In genomic region chr3:96000080-96000632, GRCm38 (mm10) we compare ENCODE assay signal across 14 mouse cellular contexts. TPM values are rescaled to one million over a fixed set of nuclear protein-coding genes. Genes with fewer than 3 reads are reported as not detected.
DNase-seq lines count a peak whose midpoint lies in the region; ATAC-seq lines count a peak whose summit lies in the region.
"Had no signal": no experiment of that assay in that cellular context is flagged by ENCODE, and none has a peak within 500 bp of the region (broad histone marks: within the 10 kb centered on the region; RNA-seq: fewer than 3 reads in every experiment).

No protein-coding gene starts in this region.

- H3K9ac ChIP-seq in heart, embryonic 11.5 days (ENCODE audit: low read depth, low read length), result no peak overlapping the region; the same call in 1 of the 2 replicates
- no peak overlapping the region for H3K9ac ChIP-seq in midbrain, embryonic 11.5 days (ENCODE audit: low read length)
- peak overlapping the region; percentile 51 for H3K9ac ChIP-seq in heart, embryonic 16.5 days (ENCODE audit: low read length)
- H3K9ac ChIP-seq: hindbrain, embryonic 15.5 days had no signal

- 0 out of 2 replicates have a peak, but pooled peaks cover 3% of the 10 kb centered on the region for H3K36me3 ChIP-seq in heart, embryonic 11.5 days (ENCODE audit: control insufficient read depth, insufficient read depth, low read length)
- no peaks in the 10 kb centered on the region for H3K36me3 ChIP-seq in midbrain, embryonic 11.5 days (ENCODE audit: control insufficient read depth, insufficient read depth, low read length)
- no peaks in the 10 kb centered on the region for H3K36me3 ChIP-seq in midbrain, embryonic 10.5 days
- no peaks in the 10 kb centered on the region for H3K36me3 ChIP-seq in heart, embryonic 16.5 days (ENCODE audit: control insufficient read depth, insufficient read depth)
- H3K36me3 ChIP-seq: hindbrain, embryonic 15.5 days had no signal

- H3K27me3 ChIP-seq in heart, embryonic 11.5 days (ENCODE audit: control insufficient read depth, insufficient read depth, low read length), result no peaks in the 10 kb centered on the region
- H3K27me3 ChIP-seq in midbrain, embryonic 11.5 days (ENCODE audit: control insufficient read depth, insufficient read depth, low read length), result no peaks in the 10 kb centered on the region
- H3K27me3 ChIP-seq in midbrain, embryonic 10.5 days (ENCODE audit: low read depth, poor library complexity, severe bottlenecking), result no peaks in the 10 kb centered on the region
- no peaks in the 10 kb centered on the region for H3K27me3 ChIP-seq in heart, embryonic 16.5 days (ENCODE audit: control insufficient read depth, insufficient read depth, low read length)
- H3K27me3 ChIP-seq: embryonic facial prominence, embryonic 13.5 days; hindbrain, embryonic 15.5 days; midbrain, embryonic 13.5 days had no signal

- no peak overlapping the region for H3K4me3 ChIP-seq in heart, embryonic 11.5 days (ENCODE audit: low read depth, low read length)
- H3K4me3 ChIP-seq in midbrain, embryonic 11.5 days (ENCODE audit: low read depth, low read length), result no peak overlapping the region
- no peak overlapping the region for H3K4me3 ChIP-seq in midbrain, embryonic 10.5 days
- H3K4me3 ChIP-seq in heart, embryonic 16.5 days (ENCODE audit: low read length), result no peak overlapping the region
- H3K4me3 ChIP-seq: embryonic facial prominence, embryonic 13.5 days; hindbrain, embryonic 15.5 days; midbrain, embryonic 13.5 days had no signal

- 77% methylated on average over 14 of the region's 14 CpGs for WGBS in heart, embryonic 11.5 days (ENCODE audit: insufficient replicate concordance)
- 86% methylated on average over 14 of the region's 14 CpGs for WGBS in midbrain, embryonic 11.5 days
- WGBS in midbrain, embryonic 10.5 days, result 90% methylated on average over 14 of the region's 14 CpGs
- 51% methylated on average over 14 of the region's 14 CpGs for WGBS in heart, embryonic 16.5 days

- H3K4me2 ChIP-seq in heart, embryonic 11.5 days, result no peak overlapping the region
- no peak overlapping the region for H3K4me2 ChIP-seq in midbrain, embryonic 11.5 days
- H3K4me2 ChIP-seq in heart, embryonic 16.5 days (ENCODE audit: low read depth, low read length), result 0 out of 2 replicates have a peak overlapping the region, but pooled peaks have one; percentile 15
- H3K4me2 ChIP-seq: embryonic facial prominence, embryonic 13.5 days; hindbrain, embryonic 15.5 days; midbrain, embryonic 13.5 days had no signal

- DNase-seq in heart, adult 18-20 months, result peak; percentile 49 to 61
- DNase-seq in midbrain, embryonic 11.5 days (ENCODE audit: low spot score, missing footprints), result peak; percentile 59
- no peak for DNase-seq in midbrain, embryonic 10.5 days (ENCODE audit: low spot score)
- DNase-seq in skeletal muscle tissue, adult 2 months (ENCODE audit: low read depth, low spot score), result peak; percentile 61
- DNase-seq in retina, postnatal 1 day, result no peak
- DNase-seq: spleen, adult 18-20 months; thymus, adult 2 months had no signal

- no peaks in the 10 kb centered on the region for H3K9me3 ChIP-seq in heart, embryonic 11.5 days (replicated peaks; ENCODE audit: control insufficient read depth, low read length)
- H3K9me3 ChIP-seq in midbrain, embryonic 11.5 days (ENCODE audit: control insufficient read depth, low read length), result no peaks in the 10 kb centered on the region
- H3K9me3 ChIP-seq in midbrain, embryonic 10.5 days (replicated peaks), result no peaks in the 10 kb centered on the region
- no peaks in the 10 kb centered on the region for H3K9me3 ChIP-seq in heart, embryonic 16.5 days (replicated peaks; ENCODE audit: control insufficient read depth, low read length)
- H3K9me3 ChIP-seq: embryonic facial prominence, embryonic 13.5 days; hindbrain, embryonic 15.5 days; midbrain, embryonic 13.5 days had no signal

- H3K27ac ChIP-seq in heart, embryonic 11.5 days (ENCODE audit: low read depth, low read length), result no peak overlapping the region
- no peak overlapping the region for H3K27ac ChIP-seq in midbrain, embryonic 11.5 days (ENCODE audit: low read depth, low read length)
- H3K27ac ChIP-seq in midbrain, embryonic 10.5 days (replicated peaks), result no peak overlapping the region
- peak overlapping the region; percentile 82 for H3K27ac ChIP-seq in heart, embryonic 16.5 days (ENCODE audit: low read length)
- H3K27ac ChIP-seq: hindbrain, embryonic 15.5 days had no signal

- peaks cover 29% of the 10 kb centered on the region for H3K4me1 ChIP-seq in heart, embryonic 11.5 days (ENCODE audit: control insufficient read depth, insufficient read depth, low read length)
- H3K4me1 ChIP-seq in midbrain, embryonic 11.5 days (ENCODE audit: control insufficient read depth, insufficient read depth, low read length), result peaks cover 13% of the 10 kb centered on the region
- peaks cover 29% of the 10 kb centered on the region for H3K4me1 ChIP-seq in midbrain, embryonic 10.5 days
- H3K4me1 ChIP-seq in heart, embryonic 16.5 days (ENCODE audit: control insufficient read depth, insufficient read depth, low read length), result peaks cover 37% of the 10 kb centered on the region

- no peak for ATAC-seq in heart, embryonic 11.5 days (replicated peaks; ENCODE audit: insufficient number of reproducible peaks, low FRiP score, low TSS enrichment)
- no peak for ATAC-seq in midbrain, embryonic 11.5 days (ENCODE audit: low FRiP score)
- no peak for ATAC-seq in heart, embryonic 16.5 days (replicated peaks; ENCODE audit: extremely low read depth, insufficient read depth, low FRiP score)
- ATAC-seq in erythroid progenitor cell, adult 5-6 weeks (replicated peaks; ENCODE audit: low FRiP score, poor library complexity, severe bottlenecking), result no peak
- ATAC-seq: activated CD4-positive, CD25-positive, alpha-beta regulatory T cell, adult 4 months; midbrain, embryonic 13.5 days had no signal

RNA-seq across cellular contexts. Expression of gene Plekho1, which starts 4.4 kb away (rescaled TPM):
- total RNA-seq in heart, adult 18-20 months (2021), result 10 to 100 TPM; 64.7 to 68.2 TPM
- polyA plus RNA-seq in heart, embryonic 11.5 days (2014; fragmentation: Nextera tagmentation; extraction: Ambion mirVana), result 69.5 and 82.2 TPM in 2 replicates
- 62.9 and 70.7 TPM in 2 replicates for polyA plus RNA-seq in midbrain, embryonic 11.5 days (2014; fragmentation: Nextera tagmentation; extraction: Ambion mirVana)
- polyA plus RNA-seq in midbrain, embryonic 10.5 days (2016; fragmentation: Nextera tagmentation; extraction: Ambion mirVana), result 66.8 and 69.0 TPM in 2 replicates
- 63.3 and 67.1 TPM in 2 replicates for polyA plus RNA-seq in heart, embryonic 16.5 days (2015; fragmentation: Nextera tagmentation; extraction: Ambion mirVana)
- 12.6 and 13.4 TPM in 2 replicates for total RNA-seq in erythroid progenitor cell, adult 5-6 weeks (2015; ENCODE audit: low replicate concordance)
- 8.6 and 18.6 TPM in 2 replicates for total RNA-seq in erythroid progenitor cell, adult 5-6 weeks (2017; ENCODE audit: low replicate concordance)

RNA-seq across cellular contexts. Expression of gene Vps45, which starts 58.1 kb away (rescaled TPM):
- total RNA-seq in heart, adult 18-20 months (2021), result 10 to 100 TPM; 22.5 to 27.1 TPM
- polyA plus RNA-seq in heart, embryonic 11.5 days (2014; fragmentation: Nextera tagmentation; extraction: Ambion mirVana), result 20.4 and 23.9 TPM in 2 replicates
- 24.7 and 29.5 TPM in 2 replicates for polyA plus RNA-seq in midbrain, embryonic 11.5 days (2014; fragmentation: Nextera tagmentation; extraction: Ambion mirVana)
- 28.6 and 33.3 TPM in 2 replicates for polyA plus RNA-seq in midbrain, embryonic 10.5 days (2016; fragmentation: Nextera tagmentation; extraction: Ambion mirVana)
- 34.6 and 39.4 TPM in 2 replicates for polyA plus RNA-seq in heart, embryonic 16.5 days (2015; fragmentation: Nextera tagmentation; extraction: Ambion mirVana)
- 9.0 and 32.3 TPM in 2 replicates for total RNA-seq in erythroid progenitor cell, adult 5-6 weeks (2015; ENCODE audit: low replicate concordance)
- 8.2 and 34.4 TPM in 2 replicates for total RNA-seq in erythroid progenitor cell, adult 5-6 weeks (2017; ENCODE audit: low replicate concordance)

Comparison
In these comparisons a context has a peak if more than half of its experiments do, and no peak if none do; other contexts are left out.
1. DNase-seq: peak in heart, adult 18-20 months (2 of 2), midbrain, embryonic 11.5 days (single experiment) and skeletal muscle tissue, adult 2 months (single experiment); none in midbrain, embryonic 10.5 days (single experiment) and retina, postnatal 1 day (single experiment).